Mouse (Mus musculus) hindbrain, embryonic 13.5 days (tissue): ENCODE results near the gene Rtn4r. TPM values are rescaled to one million over a fixed set of nuclear protein-coding genes. Genes with fewer than 3 reads are reported as not detected.

Experiments used
- microRNA-seq: library from miRNA; unstranded; fragments of <30 nt; microRNA quantifications from one replicate; pipeline ENCODE4, GENCODE M21; 2016
- polyA plus RNA-seq: library from polyadenylated mRNA; unstranded; fragments of >200 nt; fragmentation: Nextera tagmentation; extraction: Ambion mirVana; gene quantifications from 2 replicates; pipeline ENCODE4 v1.2.1, GENCODE M21; 2015

Gene Rtn4r
- polyA plus RNA-seq, 1 experiment from 2014 or later, result 14.0 TPM

Small RNAs within 50 kb of the gene (microRNA-seq; reads per million reads assigned to microRNA genes)
- not detected for gene Mir6366

Other genes with a start within 250 kb of the Rtn4r start
- 0.63 and 0.65 TPM in 2 replicates for gene Gm20518, start 236.0 kb upstream of the Rtn4r start, polyA plus RNA-seq
- gene Tssk1, start 233.4 kb upstream of the Rtn4r start, polyA plus RNA-seq, result 0.05 and 0.10 TPM in 2 replicates
- gene Dgcr2, start 229.1 kb upstream of the Rtn4r start, polyA plus RNA-seq, result 94.0 and 101 TPM in 2 replicates
- gene Tssk2, start 229.0 kb upstream of the Rtn4r start, polyA plus RNA-seq, result not detected in 2 replicates
- gene Ess2, start 216.3 kb upstream of the Rtn4r start, polyA plus RNA-seq, result 47.8 and 53.9 TPM in 2 replicates
- 0.94 and 1.1 TPM in 2 replicates for gene Gsc2, start 212.6 kb upstream of the Rtn4r start, polyA plus RNA-seq
- 172 and 173 TPM in 2 replicates for gene Slc25a1, start 199.4 kb upstream of the Rtn4r start, polyA plus RNA-seq
- gene Vpreb2, start 147.2 kb upstream of the Rtn4r start, polyA plus RNA-seq, result not detected in 2 replicates
- 167 and 179 TPM in 2 replicates for gene Dgcr6, start 74.8 kb upstream of the Rtn4r start, polyA plus RNA-seq
- gene Prodh, start 37.4 kb upstream of the Rtn4r start, polyA plus RNA-seq, result 4.8 TPM in 2 replicates
- not detected in 2 replicates for gene Ccdc188, start 90.2 kb downstream of the Rtn4r start, polyA plus RNA-seq
- gene Zdhhc8, start 107.5 kb downstream of the Rtn4r start, polyA plus RNA-seq, result 11.9 and 12.2 TPM in 2 replicates
- 95.8 and 98.7 TPM in 2 replicates for gene Trmt2a, start 121.0 kb downstream of the Rtn4r start, polyA plus RNA-seq
- gene Ranbp1, start 121.1 kb downstream of the Rtn4r start, polyA plus RNA-seq, result 444 and 462 TPM in 2 replicates
- 3.3 TPM in 1 of 2 replicates, not detected in the other for gene Gm49776, start 130.7 kb downstream of the Rtn4r start, polyA plus RNA-seq
- 34.8 and 37.4 TPM in 2 replicates for gene Dgcr8, start 161.6 kb downstream of the Rtn4r start, polyA plus RNA-seq
- 76.0 and 79.8 TPM in 2 replicates for gene Tango2, start 220.5 kb downstream of the Rtn4r start, polyA plus RNA-seq
- 81.1 and 88.9 TPM in 2 replicates for gene Arvcf, start 220.5 kb downstream of the Rtn4r start, polyA plus RNA-seq